Mouse (Mus musculus): ENCODE measurements around the gene Aldh4a1. TPM values are rescaled to one million over a fixed set of nuclear protein-coding genes. Genes with fewer than 3 reads are reported as not detected.

The Aldh4a1 gene
- total and polyA plus RNA-seq, 2 experiments from 2014 or later: 25.2 to 30.0 TPM

GRCm38 (mm10) chr4:139576251-139576880 lies 46.3 kb upstream of the Aldh4a1 start:
- no peaks in the 10 kb centered on the region for H3K9me3 ChIP-seq (ENCODE audit: low read length)
- peak overlapping the region; percentile 96; the same call in 1 of the 2 replicates for H3K9ac ChIP-seq (replicated peaks; ENCODE audit: low read length, poor library complexity, severe bottlenecking)
- 49% methylated on average over 14 of the region's 14 CpGs for WGBS
- no peak for TF ChIP-seq CTCF (IDR thresholded peaks at IDR 0.05)
- H3K4me3 ChIP-seq (ENCODE audit: low read depth, low read length): peak overlapping the region; percentile 95
- peaks cover 39% of the 10 kb centered on the region for H3K4me1 ChIP-seq (ENCODE audit: insufficient read depth, low read length)
- DNase-seq (ENCODE audit: low spot score) (no peak), ATAC-seq (ENCODE audit: low FRiP score) (no peak)
- H3K27ac ChIP-seq (ENCODE audit: low read depth, low read length): no peak overlapping the region
- no peaks in the 10 kb centered on the region for H3K27me3 ChIP-seq (ENCODE audit: insufficient read depth, low read length)
- peak overlapping the region; percentile 91 for H3K4me2 ChIP-seq (ENCODE audit: low read depth, low read length, poor library complexity, severe bottlenecking)
- H3K36me3 ChIP-seq (ENCODE audit: insufficient read depth, low read length): no peaks in the 10 kb centered on the region

DNA sequence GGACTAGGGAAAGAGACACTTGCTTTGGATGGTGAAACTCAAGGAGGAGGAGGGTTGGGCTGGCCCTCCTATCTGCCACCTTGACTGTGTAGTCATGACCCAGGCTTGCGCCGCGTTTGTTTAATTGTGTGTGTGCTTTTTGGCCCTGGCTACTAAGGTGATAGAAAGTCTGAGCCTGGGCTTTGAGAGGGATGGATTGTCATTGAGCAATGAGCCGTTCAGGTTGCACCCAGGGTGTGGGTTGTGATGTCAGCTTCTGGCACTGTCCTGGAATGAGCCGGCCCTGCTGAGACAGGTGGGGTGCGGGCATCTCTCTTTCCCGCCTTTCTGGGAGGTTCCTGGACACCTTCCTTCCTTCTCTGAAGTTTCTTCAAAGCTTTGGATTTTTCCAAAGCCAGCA lies 45.7 kb upstream of the Aldh4a1 start:
- no peak for DNase-seq (ENCODE audit: low spot score)
- no peak for TF ChIP-seq CTCF (IDR thresholded peaks at IDR 0.05)
- no peaks in the 10 kb centered on the region for H3K9me3 ChIP-seq (ENCODE audit: low read length)
- ATAC-seq (ENCODE audit: low FRiP score): no peak
- peak overlapping the region; percentile 95 for H3K4me3 ChIP-seq (ENCODE audit: low read depth, low read length)
- WGBS: 87% methylated on average over 7 of the region's 7 CpGs
- peaks cover 41% of the 10 kb centered on the region for H3K4me1 ChIP-seq (ENCODE audit: insufficient read depth, low read length)
- H3K36me3 ChIP-seq (ENCODE audit: insufficient read depth, low read length): no peaks in the 10 kb centered on the region
- no peak overlapping the region for H3K27ac ChIP-seq (ENCODE audit: low read depth, low read length)
- no peaks in the 10 kb centered on the region for H3K27me3 ChIP-seq (ENCODE audit: insufficient read depth, low read length)
- H3K4me2 ChIP-seq (ENCODE audit: low read depth, low read length, poor library complexity, severe bottlenecking): peak overlapping the region; percentile 91
- no peak overlapping the region for H3K9ac ChIP-seq (replicated peaks; ENCODE audit: low read length, poor library complexity, severe bottlenecking)

- H3K4me3 ChIP-seq (ENCODE audit: low read depth, low read length): no peak overlapping the region
- H3K9ac ChIP-seq (replicated peaks; ENCODE audit: low read length, poor library complexity, severe bottlenecking): no peak overlapping the region
- no peak for TF ChIP-seq CTCF (IDR thresholded peaks at IDR 0.05)
- H3K27me3 ChIP-seq (ENCODE audit: insufficient read depth, low read length): no peaks in the 10 kb centered on the region
- DNase-seq (ENCODE audit: low spot score): no peak
- WGBS: 89% methylated on average over 8 of the region's 8 CpGs
- ATAC-seq (ENCODE audit: low FRiP score): no peak
- H3K9me3 ChIP-seq (ENCODE audit: low read length): no peaks in the 10 kb centered on the region
- no peaks in the 10 kb centered on the region for H3K36me3 ChIP-seq (ENCODE audit: insufficient read depth, low read length)
- H3K4me1 ChIP-seq (ENCODE audit: insufficient read depth, low read length): peaks cover 41% of the 10 kb centered on the region
- H3K4me2 ChIP-seq (ENCODE audit: low read depth, low read length, poor library complexity, severe bottlenecking): 0 out of 2 replicates have a peak overlapping the region, but pooled peaks have one; percentile 26
- no peak overlapping the region for H3K27ac ChIP-seq (ENCODE audit: low read depth, low read length)
These were observed 44.3 kb upstream of the Aldh4a1 start for GRCm38 (mm10) chr4:139578389-139578788.

- H3K4me3 ChIP-seq (ENCODE audit: low read depth, low read length): no peak overlapping the region
- H3K27ac ChIP-seq (ENCODE audit: low read depth, low read length): no peak overlapping the region
- no peak overlapping the region for H3K9ac ChIP-seq (replicated peaks; ENCODE audit: low read length, poor library complexity, severe bottlenecking)
- 65% methylated on average over 10 of the region's 10 CpGs for WGBS
- no peaks in the 10 kb centered on the region for H3K9me3 ChIP-seq (ENCODE audit: low read length)
- no peak for TF ChIP-seq CTCF (IDR thresholded peaks at IDR 0.05)
- no peak overlapping the region for H3K4me2 ChIP-seq (ENCODE audit: low read depth, low read length, poor library complexity, severe bottlenecking)
- H3K36me3 ChIP-seq (ENCODE audit: insufficient read depth, low read length): no peaks in the 10 kb centered on the region
- H3K4me1 ChIP-seq (ENCODE audit: insufficient read depth, low read length): peaks cover 39% of the 10 kb centered on the region
- no peak for DNase-seq (ENCODE audit: low spot score)
- no peak for ATAC-seq (ENCODE audit: low FRiP score)
- no peaks in the 10 kb centered on the region for H3K27me3 ChIP-seq (ENCODE audit: insufficient read depth, low read length)
These were observed 43.7 kb upstream of the Aldh4a1 start for GRCm38 (mm10) chr4:139579003-139579402.

GRCm38 (mm10) chr4:139579466-139579865 lies 43.2 kb upstream of the Aldh4a1 start:
- DNase-seq (ENCODE audit: low spot score): no peak
- 62% methylated on average over 6 of the region's 6 CpGs for WGBS
- Histone ChIP-seq H3K27me3 (ENCODE audit: insufficient read depth, low read length) (no peaks in the 10 kb centered on the region), H3K4me3 (ENCODE audit: low read depth, low read length) (no peak overlapping the region), H3K4me1 (ENCODE audit: insufficient read depth, low read length) (peaks cover 39% of the 10 kb centered on the region), H3K4me2 (ENCODE audit: low read depth, low read length, poor library complexity, severe bottlenecking) (no peak overlapping the region), H3K9me3 (ENCODE audit: low read length) (no peaks in the 10 kb centered on the region), H3K36me3 (ENCODE audit: insufficient read depth, low read length) (no peaks in the 10 kb centered on the region), H3K9ac (replicated peaks; ENCODE audit: low read length, poor library complexity, severe bottlenecking) (no peak overlapping the region), H3K27ac (ENCODE audit: low read depth, low read length) (no peak overlapping the region)
- no peak for ATAC-seq (ENCODE audit: low FRiP score)
- no peak for TF ChIP-seq CTCF (IDR thresholded peaks at IDR 0.05)

DNA sequence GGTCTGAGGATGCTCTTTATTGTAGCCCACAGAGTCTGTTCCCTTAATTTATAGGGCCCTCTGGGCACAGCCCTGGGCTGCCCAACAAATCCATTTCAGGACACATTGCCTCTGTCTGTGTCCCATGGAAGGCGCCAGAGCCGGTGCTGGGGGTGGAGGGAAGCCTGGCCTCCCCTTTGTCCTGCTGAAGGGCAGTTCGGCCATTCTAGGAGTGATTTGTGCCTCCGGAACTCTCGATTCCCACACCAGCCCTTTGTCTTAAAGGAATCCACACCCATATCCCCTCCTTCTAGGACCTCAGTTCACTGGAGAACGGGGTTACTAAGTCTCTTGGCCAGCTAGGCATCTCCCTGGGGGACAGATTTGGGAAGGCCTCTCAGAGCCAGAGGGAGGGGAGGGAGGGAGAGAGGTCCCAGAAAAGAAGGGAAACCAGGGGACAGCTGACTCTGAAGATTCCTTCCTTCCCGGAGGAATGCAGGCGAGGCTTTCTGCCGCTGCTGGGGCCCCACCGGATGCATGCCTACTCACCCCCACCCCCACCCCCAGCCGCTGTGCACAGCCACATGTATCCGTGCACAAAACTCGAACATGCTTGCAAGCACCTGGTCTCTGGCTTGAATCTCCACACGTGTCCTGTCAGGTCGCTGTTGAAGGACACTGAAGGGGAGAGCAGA lies 41.9 kb upstream of the Aldh4a1 start:
- H3K36me3 ChIP-seq (ENCODE audit: insufficient read depth, low read length): no peaks in the 10 kb centered on the region
- peak overlapping the region; percentile 51 for H3K27ac ChIP-seq (ENCODE audit: low read depth, low read length)
- peaks cover 39% of the 10 kb centered on the region for H3K4me1 ChIP-seq (ENCODE audit: insufficient read depth, low read length)
- WGBS: 8% methylated on average over 15 of the region's 15 CpGs
- ATAC-seq (ENCODE audit: low FRiP score): no peak
- H3K4me3 ChIP-seq (ENCODE audit: low read depth, low read length): peak overlapping the region; percentile 25
- peak overlapping the region; percentile 53 for H3K4me2 ChIP-seq (ENCODE audit: low read depth, low read length, poor library complexity, severe bottlenecking)
- no peaks in the 10 kb centered on the region for H3K9me3 ChIP-seq (ENCODE audit: low read length)
- TF ChIP-seq CTCF (IDR thresholded peaks at IDR 0.05): no peak
- peak; percentile 33 for DNase-seq (ENCODE audit: low spot score)
- H3K27me3 ChIP-seq (ENCODE audit: insufficient read depth, low read length): no peaks in the 10 kb centered on the region
- peak overlapping the region; percentile 34 for H3K9ac ChIP-seq (replicated peaks; ENCODE audit: low read length, poor library complexity, severe bottlenecking)

Data from midbrain, postnatal 0 days (tissue).